Mouse (Mus musculus) C2C12 (cell line): Measurements from ENCODE around the gene Mtif2. TPM values are rescaled to one million over a fixed set of nuclear protein-coding genes. Genes with fewer than 3 reads are reported as not detected.
"Not testable (repeated sequence)": the region's sequence is repeated elsewhere in the genome, so short reads cannot be mapped to it uniquely, and the experiment has no call there.

Source experiments
- H3K27me3 ChIP-seq: one replicate; pipeline ENCODE4 v1.6.1; 2011; ENCODE audit not compliant: control insufficient read depth, insufficient read depth, insufficient read length
- H3K36me3 ChIP-seq: one replicate; pipeline ENCODE4 v1.6.1; 2011; ENCODE audit not compliant: control insufficient read depth, insufficient read depth
- H3K4me3 ChIP-seq: one replicate; pipeline ENCODE4 v1.5.1; 2011; ENCODE audit warnings: mild to moderate bottlenecking, control low read depth; ENCODE audit not compliant: poor library complexity, insufficient read depth, severe bottlenecking
- H3K79me2 ChIP-seq: one replicate; pipeline ENCODE4 v1.6.1; 2011; ENCODE audit not compliant: control insufficient read depth, insufficient read depth
- H3K79me3 ChIP-seq: one replicate; pipeline ENCODE4 v1.6.1; 2011; ENCODE audit warnings: low read depth, control low read depth
- H3ac ChIP-seq: one replicate; pipeline ENCODE3; 2011; ENCODE audit warnings: low read depth; ENCODE audit not compliant: control insufficient read depth, insufficient read length
- CEBPB ChIP-seq: IDR thresholded peaks from one replicate; pipeline ENCODE4 v1.6.1; 2011; ENCODE audit warnings: low read depth, mild to moderate bottlenecking, control low read depth, moderate library complexity
- CTCF ChIP-seq: IDR thresholded peaks from one replicate; pipeline ENCODE4 v1.5.1; 2011; ENCODE audit not compliant: control insufficient read depth, insufficient read depth, insufficient read length
- FOSL1 ChIP-seq: IDR thresholded peaks from one replicate; pipeline ENCODE4 v1.8.0; 2011; ENCODE audit warnings: mild to moderate bottlenecking, low read length; ENCODE audit not compliant: poor library complexity, insufficient read depth, severe bottlenecking
- MAX ChIP-seq: IDR thresholded peaks from one replicate; pipeline ENCODE4 v1.6.1; 2011; ENCODE audit warnings: mild to moderate bottlenecking, control low read depth
- MYOD1 ChIP-seq: IDR thresholded peaks from one replicate; pipeline ENCODE4 v1.6.1; 2011; ENCODE audit warnings: low read depth; ENCODE audit not compliant: control insufficient read depth, insufficient read length
- MYOG ChIP-seq: IDR thresholded peaks from one replicate; pipeline ENCODE4 v1.6.1; 2011; ENCODE audit not compliant: control insufficient read depth, insufficient read length; ENCODE audit errors: extremely low read depth
- USF1 ChIP-seq: IDR thresholded peaks from one replicate; pipeline ENCODE4 v1.6.1; 2011; ENCODE audit warnings: low read depth, mild to moderate bottlenecking, control low read depth, moderate library complexity
- polyA plus RNA-seq: library from polyadenylated mRNA; unstranded; fragments of >200 nt; fragmentation: generic; extraction: Trizol; gene quantifications from one replicate; pipeline ENCODE4 v1.2.1, GENCODE M21; 2012; ENCODE audit warnings: missing spikeins

The Mtif2 gene
- polyA plus RNA-seq, 1 experiment = 4.9 TPM

DNA sequence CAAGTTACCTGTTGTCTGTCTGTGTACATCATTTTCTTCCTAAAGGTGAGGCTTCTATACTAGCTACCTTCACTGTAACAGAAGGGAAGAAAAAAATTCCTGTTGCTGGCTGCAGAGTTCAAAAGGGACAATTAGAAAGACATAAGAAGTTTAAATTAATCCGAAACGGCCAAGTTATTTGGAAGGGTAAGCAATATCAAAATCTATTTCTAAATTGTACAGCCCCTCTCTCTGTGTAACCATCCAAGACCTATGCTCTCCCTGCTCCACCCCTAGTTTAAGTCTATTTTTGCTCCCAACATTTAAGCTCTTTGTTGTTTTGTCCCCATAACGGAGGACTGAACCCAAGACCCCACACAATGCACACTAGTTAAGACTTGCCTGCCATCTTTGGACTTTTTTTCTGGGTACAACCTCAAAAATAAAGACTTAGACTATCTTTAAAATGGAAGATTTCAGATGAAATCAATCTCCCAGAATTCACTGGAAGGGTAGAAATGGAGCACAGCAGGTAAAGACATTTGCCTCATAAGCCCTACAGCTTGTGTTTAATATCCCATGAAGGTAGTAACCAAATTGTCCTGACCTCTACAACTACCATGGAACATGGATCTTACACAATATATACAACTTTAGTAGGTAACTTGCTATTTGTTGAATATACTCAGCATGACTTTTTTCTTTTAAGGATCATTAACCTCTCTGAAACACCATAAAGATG, 18.2 kb downstream of the Mtif2 start:
- Histone ChIP-seq H3K36me3 (peaks cover 74% of the 10 kb centered on the region), H3K27me3 (no peaks in the 10 kb centered on the region), H3K4me3 (no peak overlapping the region), H3K79me3 (peaks cover 17% of the 10 kb centered on the region), H3K79me2 (peaks cover 24% of the 10 kb centered on the region), H3ac (no peak overlapping the region)
- TF ChIP-seq MAX (no peak), MYOD1 (no peak), CTCF (no peak), MYOG (no peak), FOSL1 (no peak), CEBPB (no peak), USF1 (no peak)

DNA sequence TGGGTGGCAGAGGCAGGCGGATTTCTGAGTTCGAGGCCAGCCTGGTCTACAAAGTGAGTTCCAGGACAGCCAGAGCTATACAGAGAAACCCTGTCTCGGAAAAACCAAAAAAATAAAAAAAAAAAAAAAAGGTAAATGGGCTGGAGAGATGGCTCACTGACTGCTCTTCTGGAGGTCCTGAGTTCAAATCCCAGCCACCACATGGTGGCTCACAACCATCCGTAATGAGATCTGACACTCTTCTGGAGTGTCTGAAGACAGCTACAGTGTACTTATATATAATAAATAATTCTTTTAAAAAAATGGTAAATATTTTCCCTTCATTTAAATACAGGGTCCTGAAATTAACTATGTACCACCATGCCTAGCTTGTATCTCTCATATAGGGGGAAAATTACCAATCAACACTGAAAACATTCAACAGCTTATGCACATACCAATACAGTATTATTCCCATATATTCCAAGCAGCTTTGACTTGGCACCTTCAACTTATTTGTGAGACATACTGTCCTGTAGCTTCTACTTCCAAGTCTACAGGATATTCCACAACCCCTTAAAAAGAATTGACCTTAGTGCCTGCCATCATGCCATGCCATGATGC, 19.0 kb downstream of the Mtif2 start:
- peaks cover 24% of the 10 kb centered on the region for H3K79me2 ChIP-seq
- H3K27me3 ChIP-seq, H3K4me3 ChIP-seq, H3ac ChIP-seq: not testable (repeated sequence)
- H3K36me3 ChIP-seq = peaks cover 67% of the 10 kb centered on the region
- peaks cover 17% of the 10 kb centered on the region for H3K79me3 ChIP-seq

DNA sequence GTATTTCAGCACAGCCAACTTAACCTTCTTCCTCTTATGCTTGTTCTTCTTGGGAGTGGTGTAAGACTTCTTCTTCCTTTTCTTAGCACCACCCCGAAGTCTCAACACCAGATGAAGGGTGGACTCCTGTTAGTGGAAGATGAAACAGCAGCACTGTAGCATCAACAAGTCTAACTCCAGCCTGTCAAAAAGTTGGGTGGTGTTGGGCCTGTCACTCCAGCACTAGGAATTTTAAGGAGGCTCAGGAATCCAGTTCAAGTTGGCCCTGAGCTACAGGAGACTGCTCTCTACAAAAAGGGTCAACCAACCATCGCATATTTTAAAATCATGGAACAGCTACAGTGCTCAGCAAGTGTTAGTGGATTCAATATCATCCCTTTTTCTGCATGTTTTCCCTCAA, 20.1 kb downstream of the Mtif2 start:
- Histone ChIP-seq H3ac (peak overlapping the region; percentile 18), H3K79me2 (peaks cover 24% of the 10 kb centered on the region), H3K36me3 (peaks cover 57% of the 10 kb centered on the region), H3K4me3 (peak overlapping the region; percentile 99), H3K79me3 (peaks cover 17% of the 10 kb centered on the region)
- not testable (repeated sequence) for H3K27me3 ChIP-seq

DNA sequence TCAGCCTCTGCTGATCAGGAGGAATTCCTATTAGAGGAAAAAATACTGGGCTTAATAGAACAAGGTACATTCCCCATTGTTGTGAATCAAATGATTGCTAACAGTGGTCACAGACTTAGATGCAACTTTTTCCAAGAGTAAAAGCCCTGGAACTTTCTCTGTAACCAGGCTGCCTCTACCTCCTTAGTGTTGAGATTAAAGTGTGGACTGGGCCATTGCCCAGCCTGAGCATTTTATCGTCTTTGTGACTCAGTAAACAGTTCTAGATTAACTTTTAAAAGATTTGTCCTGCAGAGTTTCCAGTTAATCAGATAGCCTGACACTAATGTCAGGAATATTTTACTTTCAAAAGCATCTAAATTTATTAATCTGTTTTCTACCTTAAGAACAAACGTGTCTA, 20.6 kb downstream of the Mtif2 start:
- H3K4me3 ChIP-seq = peak overlapping the region; percentile 99
- H3K36me3 ChIP-seq = peaks cover 52% of the 10 kb centered on the region
- H3ac ChIP-seq = peak overlapping the region; percentile 18
- peaks cover 24% of the 10 kb centered on the region for H3K79me2 ChIP-seq
- TF ChIP-seq USF1 (no peak), CEBPB (no peak), CTCF (no peak), MAX (no peak), FOSL1 (no peak), MYOG (no peak), MYOD1 (no peak)
- peaks cover 17% of the 10 kb centered on the region for H3K79me3 ChIP-seq
- no peaks in the 10 kb centered on the region for H3K27me3 ChIP-seq

DNA sequence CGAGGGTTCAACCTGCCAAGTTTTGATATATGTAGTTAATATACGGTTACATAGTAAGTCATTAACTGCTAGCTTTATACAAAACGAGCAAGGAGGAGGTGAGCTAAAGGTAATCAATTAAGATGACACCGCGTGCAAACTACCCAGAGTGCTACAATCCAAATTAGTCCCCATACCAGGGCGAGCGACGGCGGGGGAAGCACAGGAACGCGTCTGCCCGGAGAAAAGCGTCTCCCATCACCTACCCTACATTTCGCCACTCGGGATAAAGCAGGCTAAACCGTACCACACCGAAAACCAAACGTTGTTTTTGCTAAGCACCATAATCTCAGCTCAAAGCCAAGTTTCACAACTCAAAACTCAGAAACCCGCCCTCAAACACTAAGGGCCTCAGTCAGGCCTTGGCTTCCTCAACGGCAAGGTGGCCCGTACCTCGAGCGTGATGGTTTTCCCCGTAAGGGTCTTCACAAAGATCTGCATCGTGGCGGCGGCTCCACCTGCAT, 21.1 kb downstream of the Mtif2 start:
- H3K27me3 ChIP-seq = no peaks in the 10 kb centered on the region
- peaks cover 17% of the 10 kb centered on the region for H3K79me3 ChIP-seq
- H3K4me3 ChIP-seq = peak overlapping the region; percentile 99
- H3K36me3 ChIP-seq = peaks cover 49% of the 10 kb centered on the region
- peak overlapping the region; percentile 94 for H3ac ChIP-seq
- peaks cover 24% of the 10 kb centered on the region for H3K79me2 ChIP-seq
- TF ChIP-seq MAX = no peak
- no peak for TF ChIP-seq MYOD1
- TF ChIP-seq USF1 = no peak
- TF ChIP-seq MYOG = no peak
- no peak for TF ChIP-seq FOSL1
- no peak for TF ChIP-seq CTCF
- no peak for TF ChIP-seq CEBPB

DNA sequence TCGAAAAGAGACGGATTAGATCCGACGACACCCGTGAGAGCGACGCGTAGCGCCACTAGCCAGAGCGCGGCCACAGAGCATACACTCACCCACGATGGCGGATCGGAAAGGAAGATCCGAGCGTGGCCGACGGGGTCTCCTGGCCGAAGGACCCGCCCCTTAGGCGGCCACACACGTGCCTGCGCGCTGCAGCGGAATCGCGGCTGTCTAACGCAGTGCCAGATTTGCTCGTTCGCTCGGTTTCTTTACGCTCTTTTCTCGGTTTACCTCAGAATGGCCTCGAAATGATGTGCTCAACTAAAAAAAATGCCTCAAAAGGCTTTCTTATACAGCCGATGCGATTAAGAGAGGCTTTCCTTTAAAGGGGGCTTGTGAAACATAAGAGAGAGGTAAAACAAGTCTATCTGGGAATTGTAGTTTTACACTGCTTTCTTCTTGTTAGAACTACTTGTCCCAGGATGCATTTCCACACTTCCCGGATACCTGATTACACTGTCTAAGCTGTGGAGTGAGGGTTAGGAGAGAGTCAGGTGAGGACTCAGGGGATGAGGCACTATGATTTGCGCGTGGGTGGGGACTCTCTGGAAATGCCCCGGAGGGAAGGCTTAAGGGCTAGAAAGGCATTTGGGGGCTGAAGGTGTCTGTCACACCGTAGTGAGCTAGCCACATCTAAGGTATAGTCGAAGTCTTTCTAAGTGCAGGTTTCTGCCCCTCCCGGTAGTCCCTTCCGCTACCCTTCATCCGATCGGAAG, 21.7 kb downstream of the Mtif2 start, which contains the start of the genes Clhc1 and Rps27a:
Gene Clhc1, plus strand, starts transcription at position 199 of the 752 bp plus-strand sequence.
Gene Rps27a, minus strand, starts transcription at position 358 of the 752 bp plus-strand sequence.
- no peak for TF ChIP-seq CTCF
- peak; percentile 100 for TF ChIP-seq MAX

More for the DNA sequence above, 21.7 kb downstream of the Mtif2 start, which contains the start of the genes Clhc1 and Rps27a:
- H3K79me2 ChIP-seq = peaks cover 24% of the 10 kb centered on the region
- no peaks in the 10 kb centered on the region for H3K27me3 ChIP-seq
- peaks cover 17% of the 10 kb centered on the region for H3K79me3 ChIP-seq
- H3K4me3 ChIP-seq = peak within 1 kb of the TSS; percentile 99
- peaks cover 43% of the 10 kb centered on the region for H3K36me3 ChIP-seq
- peak within 1 kb of the TSS; percentile 94 for H3ac ChIP-seq
